ENCODE assay signal across 8 mouse cellular contexts in the genomic region with DNA sequence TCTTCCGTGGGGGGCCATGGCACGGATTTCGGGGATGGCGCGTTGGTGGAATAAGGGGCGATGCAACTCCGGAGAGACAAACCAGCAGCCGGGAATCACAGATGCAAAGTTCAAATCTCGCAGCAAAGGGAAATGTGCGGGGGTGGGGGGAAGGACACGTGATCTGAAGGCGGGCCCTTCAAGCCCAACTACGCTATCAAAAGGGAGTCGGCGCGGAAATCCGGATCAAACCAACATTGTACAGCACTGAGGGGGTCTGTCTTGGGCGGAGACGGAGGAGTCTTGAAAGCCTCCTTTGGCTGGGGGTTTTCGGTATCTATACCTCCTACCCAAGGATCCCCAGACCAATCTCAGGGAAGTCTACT. TPM values are rescaled to one million over a fixed set of nuclear protein-coding genes. Genes with fewer than 3 reads are reported as not detected.
DNase-seq lines count a peak whose midpoint lies in the region; ATAC-seq and TF ChIP-seq lines count a peak whose summit lies in the region.

A gene (minus strand): TSS at position 202 of the 365 bp plus-strand sequence.

- DNase-seq in c-Kit-negative CD71-positive TER-119-positive erythroid progenitor cells, embryonic 14.5 days (ENCODE audit: low read depth, low spot score): peak; percentile 73
- peak; percentile 94 for DNase-seq in forebrain, embryonic 10.5 days (ENCODE audit: extremely low spot score, low spot score)
- DNase-seq in kidney, postnatal 25 days: peak; percentile 87 to 88
- DNase-seq in liver, embryonic 14.5 days (ENCODE audit: low read depth in 3 of 3, low spot score in 3 of 3): peak; percentile 78 to 84 (median 81)
- DNase-seq in neural tube, embryonic 11.5 days (ENCODE audit: low spot score): peak; percentile 92
- peak; percentile 91 for DNase-seq in stomach, postnatal 0 days (ENCODE audit: low spot score)

- no peaks in the 10 kb centered on the region for H3K9me3 ChIP-seq in forebrain, embryonic 10.5 days
- no peaks in the 10 kb centered on the region for H3K9me3 ChIP-seq in heart, embryonic 15.5 days (replicated peaks)
- H3K9me3 ChIP-seq in liver, embryonic 14.5 days (ENCODE audit: control insufficient read depth, low read length): no peaks in the 10 kb centered on the region
- H3K9me3 ChIP-seq in neural tube, embryonic 11.5 days (ENCODE audit: control insufficient read depth, low read length): no peaks in the 10 kb centered on the region
- no peaks in the 10 kb centered on the region for H3K9me3 ChIP-seq in stomach, postnatal 0 days (ENCODE audit: control insufficient read depth, low read length)

- peaks cover 19% of the 10 kb centered on the region for H3K4me1 ChIP-seq in forebrain, embryonic 10.5 days
- H3K4me1 ChIP-seq in heart, embryonic 15.5 days (replicated peaks): peaks cover 14% of the 10 kb centered on the region
- peaks cover 3 to 7% of the 10 kb centered on the region in 2 experiments; a peak in 2 of 4 replicates for H3K4me1 ChIP-seq in liver, embryonic 14.5 days (replicated peaks; ENCODE audit: control insufficient read depth in 2 of 2, insufficient read depth in 2 of 2, low read length in 1 of 2)
- peaks cover 5% of the 10 kb centered on the region; the same call in 1 of the 2 replicates for H3K4me1 ChIP-seq in neural tube, embryonic 11.5 days (ENCODE audit: control insufficient read depth, insufficient read depth, low read length)
- no peaks in the 10 kb centered on the region for H3K4me1 ChIP-seq in stomach, postnatal 0 days (replicated peaks; ENCODE audit: control insufficient read depth, insufficient read depth)

- peaks cover 62% of the 10 kb centered on the region for H3K36me3 ChIP-seq in forebrain, embryonic 10.5 days (replicated peaks)
- H3K36me3 ChIP-seq in heart, embryonic 15.5 days: peaks cover 38% of the 10 kb centered on the region
- H3K36me3 ChIP-seq in liver, embryonic 14.5 days (replicated peaks; ENCODE audit: control insufficient read depth, insufficient read depth, low read depth): peaks cover 28% of the 10 kb centered on the region
- H3K36me3 ChIP-seq in neural tube, embryonic 11.5 days (ENCODE audit: control insufficient read depth, insufficient read depth, low read length): peaks cover 9% of the 10 kb centered on the region
- H3K36me3 ChIP-seq in stomach, postnatal 0 days (ENCODE audit: control insufficient read depth, insufficient read depth, low read length): peaks cover 10% of the 10 kb centered on the region

- under 1% methylated on average over 20 of the region's 20 CpGs for WGBS in forebrain, embryonic 10.5 days
- 0% methylated on average over 20 of the region's 20 CpGs for WGBS in heart, embryonic 15.5 days
- WGBS in liver, embryonic 14.5 days (ENCODE audit: insufficient replicate concordance): under 1% methylated on average over 20 of the region's 20 CpGs
- WGBS in neural tube, embryonic 11.5 days: 0% methylated on average over 20 of the region's 20 CpGs
- 0% methylated on average over 20 of the region's 20 CpGs for WGBS in stomach, postnatal 0 days

- H3K4me2 ChIP-seq in heart, embryonic 15.5 days: peak within 1 kb of the TSS; percentile 79
- peak within 1 kb of the TSS; percentile 85 for H3K4me2 ChIP-seq in liver, embryonic 14.5 days (ENCODE audit: low read depth)
- peak within 1 kb of the TSS; percentile 68 for H3K4me2 ChIP-seq in neural tube, embryonic 11.5 days (ENCODE audit: low read depth)
- H3K4me2 ChIP-seq in stomach, postnatal 0 days (replicated peaks; ENCODE audit: low read depth): peak within 1 kb of the TSS; percentile 68

- peak within 1 kb of the TSS; percentile 96 for H3K9ac ChIP-seq in heart, embryonic 15.5 days
- H3K9ac ChIP-seq in liver, embryonic 14.5 days (replicated peaks): peak within 1 kb of the TSS; percentile 86
- H3K9ac ChIP-seq in neural tube, embryonic 11.5 days (ENCODE audit: low read length): peak within 1 kb of the TSS; percentile 94
- peak within 1 kb of the TSS; percentile 90 for H3K9ac ChIP-seq in stomach, postnatal 0 days (ENCODE audit: low read length)

- peak within 1 kb of the TSS; percentile 91 for H3K4me3 ChIP-seq in forebrain, embryonic 10.5 days
- peak within 1 kb of the TSS; percentile 97 for H3K4me3 ChIP-seq in heart, embryonic 15.5 days
- peak within 1 kb of the TSS; percentile 90 to 96 for H3K4me3 ChIP-seq in liver, embryonic 14.5 days (ENCODE audit: insufficient read depth in 1 of 2, low read depth in 2 of 2, low read length in 2 of 2)
- peak within 1 kb of the TSS; percentile 90 for H3K4me3 ChIP-seq in neural tube, embryonic 11.5 days (ENCODE audit: low read depth, low read length)
- H3K4me3 ChIP-seq in stomach, postnatal 0 days (ENCODE audit: low read depth, low read length): peak within 1 kb of the TSS; percentile 97

- no peak for TF ChIP-seq CTCF in liver, embryonic 14.5 days (IDR thresholded peaks at IDR 0.05; ENCODE audit: low read depth)
- TF ChIP-seq CTCF in stomach, postnatal 0 days (IDR thresholded peaks at IDR 0.05; ENCODE audit: low read depth): no peak

- no peaks in the 10 kb centered on the region for H3K27me3 ChIP-seq in forebrain, embryonic 10.5 days (ENCODE audit: poor library complexity, severe bottlenecking)
- H3K27me3 ChIP-seq in heart, embryonic 15.5 days: no peaks in the 10 kb centered on the region
- no peaks in the 10 kb centered on the region for H3K27me3 ChIP-seq in liver, embryonic 14.5 days (ENCODE audit: control insufficient read depth, insufficient read depth, low read length)
- no peaks in the 10 kb centered on the region for H3K27me3 ChIP-seq in neural tube, embryonic 11.5 days (ENCODE audit: control insufficient read depth, insufficient read depth, low read length)
- H3K27me3 ChIP-seq in stomach, postnatal 0 days (ENCODE audit: control insufficient read depth, insufficient read depth, low read length): no peaks in the 10 kb centered on the region

- ATAC-seq in CD4-positive, CD25-positive, alpha-beta regulatory T cell, adult 4 months: peak; percentile 99
- peak; percentile 92 for ATAC-seq in heart, embryonic 15.5 days (replicated peaks; ENCODE audit: insufficient number of reproducible peaks, insufficient read depth, low FRiP score, low read depth)
- peak; percentile 90 for ATAC-seq in liver, embryonic 14.5 days (ENCODE audit: insufficient read depth)
- ATAC-seq in neural tube, embryonic 11.5 days (ENCODE audit: insufficient read depth, low FRiP score, low TSS enrichment): peak; percentile 96
- peak; percentile 95 for ATAC-seq in stomach, postnatal 0 days (ENCODE audit: low FRiP score, low TSS enrichment)

- 0 out of 2 replicates have a peak, but pooled peaks have one; percentile 9 for TF ChIP-seq EP300 in liver, embryonic 14.5 days (IDR thresholded peaks at IDR 0.05; ENCODE audit: low read depth)
- peak; percentile 24 for TF ChIP-seq EP300 in stomach, postnatal 0 days (optimal IDR thresholded peaks at IDR 0.05)

- peak within 1 kb of the TSS; percentile 99 for H3K27ac ChIP-seq in forebrain, embryonic 10.5 days
- H3K27ac ChIP-seq in heart, embryonic 15.5 days: peak within 1 kb of the TSS; percentile 92
- peak within 1 kb of the TSS; percentile 79 for H3K27ac ChIP-seq in liver, embryonic 14.5 days
- peak within 1 kb of the TSS; percentile 85 for H3K27ac ChIP-seq in neural tube, embryonic 11.5 days (ENCODE audit: low read depth, low read length)
- H3K27ac ChIP-seq in stomach, postnatal 0 days (replicated peaks): peak within 1 kb of the TSS; percentile 88

RNA-seq across cellular contexts. Expression of the gene that starts here (rescaled TPM):
- polyA plus RNA-seq in CD4-positive, CD25-positive, alpha-beta regulatory T cell, adult 4 months (2017; shearing (Covaris generic)): 100 to 1,000 TPM in 1 of 2 experiments, 10 to 100 TPM in 1; 96.4 to 131 TPM
- polyA plus RNA-seq in forebrain, embryonic 10.5 days (2016; fragmentation: Nextera tagmentation; extraction: Ambion mirVana): 552 and 592 TPM in 2 replicates
- polyA plus RNA-seq in heart, embryonic 15.5 days (2015; fragmentation: Nextera tagmentation; extraction: Ambion mirVana): 203 and 214 TPM in 2 replicates
- 97.8 and 135 TPM in 2 replicates for polyA plus RNA-seq in liver, embryonic 14.5 days (2012; rRNA removed)
- polyA plus RNA-seq in liver, embryonic 14.5 days (2014; fragmentation: Nextera tagmentation; extraction: Ambion mirVana): 115 TPM in 2 replicates
- polyA plus RNA-seq in neural tube, embryonic 11.5 days (2014; fragmentation: Nextera tagmentation; extraction: Ambion mirVana): 378 and 404 TPM in 2 replicates
- 111 and 123 TPM in 2 replicates for polyA plus RNA-seq in stomach, postnatal 0 days (2015; fragmentation: Nextera tagmentation; extraction: Ambion mirVana)

Comparison
In these comparisons a context has a peak if more than half of its experiments do, and no peak if none do; other contexts are left out.
1. Peak in every context shown above with its lines: DNase-seq, ATAC-seq, H3K4me3 ChIP-seq and H3K27ac ChIP-seq.